Mouse (Mus musculus): ENCODE results near the gene Barhl2.

DNA sequence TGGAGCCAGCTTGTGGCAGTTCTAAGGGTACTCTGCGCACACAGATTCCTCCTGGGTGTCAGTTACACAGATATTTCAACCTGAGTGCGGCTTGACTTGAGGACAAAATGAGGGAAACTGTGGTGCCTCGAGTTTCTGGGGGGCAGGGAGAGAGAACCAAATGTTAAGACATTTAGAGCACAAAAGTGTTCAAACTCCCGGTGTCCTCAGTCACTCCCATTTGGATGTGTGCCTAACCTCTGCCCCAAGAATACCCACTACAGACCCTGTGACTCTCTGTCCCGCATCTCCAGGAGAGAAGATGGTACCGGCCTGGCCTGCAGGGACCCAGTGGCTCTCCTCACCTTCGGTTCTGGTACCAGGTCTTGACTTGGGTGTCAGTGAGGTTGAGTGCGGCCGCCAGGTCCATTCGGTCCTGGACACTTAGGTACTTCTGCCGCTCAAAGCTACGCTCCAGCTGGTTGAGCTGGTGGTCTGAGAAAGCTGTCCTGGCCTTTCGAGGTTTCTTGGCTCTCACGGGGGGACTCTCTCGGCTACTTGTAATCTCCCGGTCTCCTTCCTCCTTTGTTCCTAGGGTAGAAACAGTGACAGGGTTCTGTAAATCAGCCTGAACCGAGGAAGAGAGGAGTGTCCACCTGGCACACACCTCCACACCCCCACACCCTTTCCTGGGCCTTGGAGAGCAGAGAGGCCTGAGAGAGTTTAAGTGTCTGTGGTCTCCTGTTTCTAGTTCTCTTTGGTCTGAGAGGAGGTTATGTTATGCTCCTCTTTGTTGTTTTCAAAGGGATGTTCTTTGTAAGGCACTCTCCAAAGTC lies 2.7 kb downstream of the Barhl2 start:
- no peak for TF ChIP-seq CTCF (IDR thresholded peaks at IDR 0.05; ENCODE audit: low read depth)
- no peak for TF ChIP-seq EP300 (IDR thresholded peaks at IDR 0.05; ENCODE audit: low read depth)

All from liver, embryonic 14.5 days (tissue).